Mouse (Mus musculus): ENCODE measurements around the gene Snx9. TPM values are rescaled to one million over a fixed set of nuclear protein-coding genes. Genes with fewer than 3 reads are reported as not detected.
A peak's percentile ranks its signal among the peaks of the same experiment; 100 is the strongest.

The Snx9 gene
- polyA plus RNA-seq, 1 experiment from 2014 or later: 98.4 TPM

- POLR2A ChIA-PET: no interaction called here
- TF ChIP-seq CTCF (IDR thresholded peaks at IDR 0.05): no peak
- no peaks in the 10 kb centered on the region for H3K27me3 ChIP-seq
- ATAC-seq: no peak
- CTCF ChIA-PET: interaction anchor here (1.1 to 1.8 kb wide), 3 partner anchors 15 to 68 kb away, joined by 3 to 5 read pairs (median 3); no protein-coding TSS in a partner anchor
- no peak for DNase-seq (ENCODE audit: low read depth, low spot score)
- in situ Hi-C loops (cut with MboI; ENCODE audit: low pct_unique_long_range_greater_than_20kb): no loop called here
Observed at GRCm38 (mm10) chr17:5952455-5952854, 111.3 kb downstream of the Snx9 start.

- DNase-seq (ENCODE audit: low read depth, low spot score): no peak
- in situ Hi-C loops (cut with MboI; ENCODE audit: low pct_unique_long_range_greater_than_20kb): no loop called here
- ATAC-seq: no peak
Observed at GRCm38 (mm10) chr17:5956350-5957000, 115.3 kb downstream of the Snx9 start.

GRCm38 (mm10) chr17:5957097-5957496 lies 116.0 kb downstream of the Snx9 start:
- DNase-seq (ENCODE audit: low read depth, low spot score) (no peak), ATAC-seq (peak; percentile 69)
- in situ Hi-C loops (cut with MboI; ENCODE audit: low pct_unique_long_range_greater_than_20kb): no loop called here
- ChIA-PET POLR2A (no interaction called here), CTCF (no interaction called here)
- TF ChIP-seq CTCF (IDR thresholded peaks at IDR 0.05): no peak
- no peaks in the 10 kb centered on the region for H3K27me3 ChIP-seq

More at GRCm38 (mm10) chr17:5956350-5957000, 115.3 kb downstream of the Snx9 start:
- TF ChIP-seq CTCF (IDR thresholded peaks at IDR 0.05): no peak
- H3K27me3 ChIP-seq: no peaks in the 10 kb centered on the region
- ChIA-PET POLR2A (no interaction called here), CTCF (interaction anchor here (1.1 kb wide), 1 partner anchor 10 kb away, joined by 3 read pairs; no protein-coding TSS in a partner anchor)

- in situ Hi-C loops (cut with MboI; ENCODE audit: low pct_unique_long_range_greater_than_20kb): no loop called here
- ATAC-seq (no peak), DNase-seq (ENCODE audit: low read depth, low spot score) (no peak)
- H3K27me3 ChIP-seq: no peaks in the 10 kb centered on the region
- ChIA-PET CTCF (interaction anchor here (1.5 kb wide), 1 partner anchor 13 kb away, joined by 3 read pairs; no protein-coding TSS in a partner anchor), POLR2A (no interaction called here)
- TF ChIP-seq CTCF (IDR thresholded peaks at IDR 0.05): no peak
Observed at GRCm38 (mm10) chr17:5958229-5958628, 117.1 kb downstream of the Snx9 start.

DNA sequence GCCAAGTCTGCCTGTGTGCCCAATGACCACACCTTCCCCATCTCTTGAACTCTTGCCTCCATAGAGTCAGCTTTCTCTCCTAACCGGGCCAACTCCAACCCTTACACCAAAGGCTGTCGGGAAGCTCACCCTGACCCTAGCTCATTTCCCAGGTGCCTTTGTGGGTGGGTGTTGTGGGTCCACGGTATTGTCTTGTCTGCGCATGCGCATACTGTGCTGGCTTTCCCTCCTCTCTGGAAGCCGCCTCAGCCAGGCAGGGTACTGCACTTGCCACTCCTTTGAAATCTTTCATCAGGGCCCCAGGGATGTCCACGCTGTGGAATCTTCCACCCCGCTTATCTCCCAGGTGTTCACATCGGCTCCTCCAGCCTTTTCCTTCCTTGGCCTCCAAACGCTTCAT lies 117.5 kb downstream of the Snx9 start:
- POLR2A ChIA-PET: no interaction called here
- CTCF ChIA-PET: interaction anchor here (1.5 kb wide), 1 partner anchor 12 kb away, joined by 3 read pairs; no protein-coding TSS in a partner anchor
- in situ Hi-C loops (cut with MboI; ENCODE audit: low pct_unique_long_range_greater_than_20kb): no loop called here
- no peak for ATAC-seq
- no peak for DNase-seq (ENCODE audit: low read depth, low spot score)
- H3K27me3 ChIP-seq: no peaks in the 10 kb centered on the region
- no peak for TF ChIP-seq CTCF (IDR thresholded peaks at IDR 0.05)

DNA sequence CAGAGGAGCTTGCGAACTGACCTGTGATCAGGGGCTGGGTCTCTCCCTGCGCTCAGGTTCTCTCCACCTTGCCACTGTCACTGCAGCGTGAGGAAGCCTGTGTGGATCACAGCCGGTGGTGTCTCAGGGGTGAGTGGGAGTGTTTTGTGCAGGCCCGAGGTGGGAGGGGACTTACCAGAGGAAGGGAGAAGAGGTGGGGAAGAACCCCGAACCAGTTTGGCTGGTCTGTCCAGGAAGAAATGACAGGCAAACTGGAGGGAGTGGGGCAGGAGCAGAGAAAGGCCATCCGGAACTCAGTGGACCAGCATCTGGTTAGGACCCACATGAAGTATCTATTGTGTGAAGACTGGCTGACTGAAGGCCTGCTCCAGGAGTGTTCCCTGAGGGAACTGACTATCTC lies 118.0 kb downstream of the Snx9 start:
- ATAC-seq: no peak
- no peaks in the 10 kb centered on the region for H3K27me3 ChIP-seq
- no peak for TF ChIP-seq CTCF (IDR thresholded peaks at IDR 0.05)
- no peak for DNase-seq (ENCODE audit: low read depth, low spot score)
- ChIA-PET POLR2A (no interaction called here), CTCF (interaction anchor here (1.5 kb wide), 1 partner anchor 12 kb away, joined by 3 read pairs; no protein-coding TSS in a partner anchor)
- in situ Hi-C loops (cut with MboI; ENCODE audit: low pct_unique_long_range_greater_than_20kb): no loop called here

- H3K27me3 ChIP-seq: no peaks in the 10 kb centered on the region
- DNase-seq (ENCODE audit: low read depth, low spot score) (no peak), ATAC-seq (no peak)
- in situ Hi-C loops (cut with MboI; ENCODE audit: low pct_unique_long_range_greater_than_20kb): no loop called here
- ChIA-PET CTCF (no interaction called here), POLR2A (interaction anchor here (1.1 kb wide), 1 partner anchor 13 kb away, joined by 5 read pairs; no protein-coding TSS in a partner anchor)
- no peak for TF ChIP-seq CTCF (IDR thresholded peaks at IDR 0.05)
Observed at GRCm38 (mm10) chr17:5959802-5960201, 118.7 kb downstream of the Snx9 start.

DNA sequence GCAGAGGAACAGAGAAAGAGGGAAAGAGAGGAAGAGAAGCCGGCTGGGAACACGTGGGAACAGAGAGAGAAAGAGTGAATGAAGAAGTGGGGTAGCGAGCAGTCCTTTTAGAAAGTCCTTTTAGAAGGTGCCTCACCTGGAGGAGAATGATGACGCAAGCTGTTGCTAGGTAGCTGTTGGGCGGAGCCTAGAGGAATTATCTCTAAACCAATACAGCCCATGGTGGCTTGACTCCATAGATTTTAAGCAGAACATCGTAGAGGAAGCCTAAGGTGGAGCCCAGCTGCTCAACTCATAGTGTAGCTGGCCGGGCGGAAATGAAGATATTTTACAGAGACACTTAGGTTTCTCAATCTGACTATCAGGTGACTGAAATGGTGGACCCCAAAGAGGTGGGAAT lies 122.6 kb downstream of the Snx9 start:
- in situ Hi-C loops (cut with MboI; ENCODE audit: low pct_unique_long_range_greater_than_20kb): no loop called here
- ChIA-PET CTCF (no interaction called here), POLR2A (interaction anchor here (0.7 kb wide), 1 partner anchor 62 kb away, joined by 3 read pairs; no protein-coding TSS in a partner anchor)
- no peak for TF ChIP-seq CTCF (IDR thresholded peaks at IDR 0.05)
- no peak for ATAC-seq
- DNase-seq (ENCODE audit: low read depth, low spot score): no peak
- no peaks in the 10 kb centered on the region for H3K27me3 ChIP-seq

DNA sequence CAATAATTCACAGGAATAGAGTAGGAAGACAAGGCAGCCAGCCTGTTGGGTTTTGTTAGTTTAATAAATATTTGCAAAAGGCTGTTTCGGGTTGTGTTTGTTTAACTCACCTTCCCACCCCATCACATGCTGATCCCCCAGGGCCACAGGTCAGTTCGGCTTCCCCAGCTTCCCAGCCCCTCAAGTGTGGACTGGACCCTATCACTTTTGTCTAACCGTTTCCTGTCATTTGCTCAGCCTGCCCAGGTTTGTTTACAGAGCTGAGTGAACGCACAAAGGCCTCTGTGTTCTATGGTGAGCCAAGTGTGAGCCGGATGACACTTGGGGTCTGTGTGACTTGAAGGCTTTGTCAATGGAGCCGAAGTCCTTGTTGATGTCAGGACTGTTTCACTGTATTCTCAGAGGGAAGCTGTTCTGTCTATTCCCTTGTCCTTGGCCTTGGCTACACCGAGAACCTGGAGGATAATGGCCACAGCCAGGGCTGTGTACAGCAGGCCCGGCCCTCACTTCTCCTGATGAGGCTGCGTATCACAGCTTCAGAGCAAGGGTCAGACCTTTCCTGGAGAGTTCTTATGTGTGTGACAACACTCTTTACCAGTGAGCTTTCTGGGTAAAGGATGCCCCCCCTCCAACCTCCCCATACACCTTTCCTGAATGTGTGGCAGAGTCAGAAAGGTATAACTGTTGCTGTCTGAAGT lies 124.1 kb downstream of the Snx9 start:
- in situ Hi-C loops (cut with MboI; ENCODE audit: low pct_unique_long_range_greater_than_20kb): no loop called here
- H3K27me3 ChIP-seq: no peaks in the 10 kb centered on the region
- DNase-seq (ENCODE audit: low read depth, low spot score) (no peak), ATAC-seq (no peak)
- POLR2A ChIA-PET: no interaction called here
- no peak for TF ChIP-seq CTCF (IDR thresholded peaks at IDR 0.05)
- CTCF ChIA-PET: no interaction called here

DNA sequence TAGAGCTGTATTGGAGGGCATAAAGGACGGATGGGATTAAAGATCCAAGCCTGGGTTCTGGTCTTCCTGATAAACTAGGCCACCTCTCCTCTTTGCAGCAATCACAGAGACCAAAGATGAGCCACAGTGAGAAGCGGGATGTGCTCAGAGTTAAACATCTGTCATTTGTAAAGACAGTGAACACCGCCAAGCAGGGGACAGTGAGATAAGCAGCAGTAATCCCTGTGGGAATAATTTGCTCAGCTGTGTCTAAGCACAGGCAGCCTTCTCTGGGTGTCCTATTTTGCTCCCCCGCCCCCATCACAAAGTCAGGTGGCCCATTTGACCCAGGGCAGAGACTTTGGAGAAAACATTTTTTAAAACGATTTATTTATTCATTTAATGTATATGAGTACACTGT lies 125.6 kb downstream of the Snx9 start:
- ATAC-seq (no peak), DNase-seq (ENCODE audit: low read depth, low spot score) (no peak)
- TF ChIP-seq CTCF (IDR thresholded peaks at IDR 0.05): no peak
- in situ Hi-C loops (cut with MboI; ENCODE audit: low pct_unique_long_range_greater_than_20kb): no loop called here
- ChIA-PET POLR2A (no interaction called here), CTCF (interaction anchor here (0.7 to 1.2 kb wide), 2 partner anchors 11 to 14 kb away, joined by 3 read pairs; no protein-coding TSS in a partner anchor)
- no peaks in the 10 kb centered on the region for H3K27me3 ChIP-seq

GRCm38 (mm10) chr17:5968562-5968961 lies 127.4 kb downstream of the Snx9 start:
- in situ Hi-C loops (cut with MboI; ENCODE audit: low pct_unique_long_range_greater_than_20kb): no loop called here
- ChIA-PET CTCF (interaction anchor here (1.1 to 1.6 kb wide), 2 partner anchors 10 to 29 kb away, joined by 3 read pairs; no protein-coding TSS in a partner anchor), POLR2A (no interaction called here)
- ATAC-seq: no peak
- DNase-seq (ENCODE audit: low read depth, low spot score): no peak
- no peaks in the 10 kb centered on the region for H3K27me3 ChIP-seq
- no peak for TF ChIP-seq CTCF (IDR thresholded peaks at IDR 0.05)

Data from Patski (cell line).